Mouse (Mus musculus): Measurements from ENCODE around the gene Gpd1.
A peak's percentile ranks its signal among the peaks of the same experiment; 100 is the strongest.

GRCm38 (mm10) chr15:99678063-99678800, 39.1 kb upstream of the Gpd1 start:
- TF ChIP-seq CTCF (IDR thresholded peaks at IDR 0.05; ENCODE audit: low read depth), result peak; percentile 66
- no peak for TF ChIP-seq EP300 (IDR thresholded peaks at IDR 0.05; ENCODE audit: low read depth)

Measured in liver, postnatal 0 days (tissue).